Mouse (Mus musculus) embryonic facial prominence, embryonic 15.5 days (tissue): ENCODE data around the gene Olig3. TPM values are rescaled to one million over a fixed set of nuclear protein-coding genes. Genes with fewer than 3 reads are reported as not detected.

Experiments used
- ATAC-seq: fragments of 200-750 bp; cut with Nextera tagmentation; 2 replicates; pipeline ENCODE4 v1.8.0; 2017; ENCODE audit warnings: low read depth, moderate TSS enrichment; ENCODE audit not compliant: insufficient number of reproducible peaks, low FRiP score, low TSS enrichment
- H3K27ac ChIP-seq: fragments of 300-500 bp; sonication (generic); replicated peaks from 2 replicates; pipeline ENCODE4 v1.5.1; 2015; ENCODE audit warnings: mild to moderate bottlenecking, inconsistent platforms
- H3K27me3 ChIP-seq: fragments of 300-500 bp; sonication (generic); 2 replicates; pipeline ENCODE4 v1.6.1; 2015; ENCODE audit warnings: inconsistent platforms
- H3K36me3 ChIP-seq: fragments of 300-500 bp; sonication (generic); 2 replicates; pipeline ENCODE4 v1.6.1; 2015; ENCODE audit warnings: mild to moderate bottlenecking, inconsistent platforms
- H3K4me1 ChIP-seq: fragments of 300-500 bp; sonication (generic); 2 replicates; pipeline ENCODE4 v1.6.1; 2015; ENCODE audit warnings: inconsistent platforms
- H3K4me2 ChIP-seq: fragments of 300-500 bp; sonication (generic); replicated peaks from 2 replicates; pipeline ENCODE4 v1.6.1; 2015; ENCODE audit warnings: mild to moderate bottlenecking, inconsistent platforms
- H3K4me3 ChIP-seq: fragments of 300-500 bp; sonication (generic); replicated peaks from 2 replicates; pipeline ENCODE4 v1.5.1; 2015; ENCODE audit warnings: mild to moderate bottlenecking, inconsistent platforms
- H3K9ac ChIP-seq: fragments of 300-500 bp; sonication (generic); 2 replicates; pipeline ENCODE4 v1.6.1; 2015; ENCODE audit warnings: inconsistent platforms
- H3K9me3 ChIP-seq: fragments of 300-500 bp; sonication (generic); replicated peaks from 2 replicates; pipeline ENCODE4 v1.6.1; 2016; ENCODE audit warnings: inconsistent platforms
- WGBS: fragments of 180-500 bp; shearing (Covaris S2); methylation state at CpG from one replicate; pipeline ENCODE4 v1.1.7; 2015; 5-methylcytosine and 5-hydroxymethylcytosine counted together
- polyA plus RNA-seq: library from polyadenylated mRNA; unstranded; fragments of >200 nt; fragmentation: Nextera tagmentation; extraction: Ambion mirVana; gene quantifications from 2 replicates; pipeline ENCODE4 v1.2.1, GENCODE M21; 2015

Olig3 gene
- polyA plus RNA-seq, result not detected in 2 replicates

DNA sequence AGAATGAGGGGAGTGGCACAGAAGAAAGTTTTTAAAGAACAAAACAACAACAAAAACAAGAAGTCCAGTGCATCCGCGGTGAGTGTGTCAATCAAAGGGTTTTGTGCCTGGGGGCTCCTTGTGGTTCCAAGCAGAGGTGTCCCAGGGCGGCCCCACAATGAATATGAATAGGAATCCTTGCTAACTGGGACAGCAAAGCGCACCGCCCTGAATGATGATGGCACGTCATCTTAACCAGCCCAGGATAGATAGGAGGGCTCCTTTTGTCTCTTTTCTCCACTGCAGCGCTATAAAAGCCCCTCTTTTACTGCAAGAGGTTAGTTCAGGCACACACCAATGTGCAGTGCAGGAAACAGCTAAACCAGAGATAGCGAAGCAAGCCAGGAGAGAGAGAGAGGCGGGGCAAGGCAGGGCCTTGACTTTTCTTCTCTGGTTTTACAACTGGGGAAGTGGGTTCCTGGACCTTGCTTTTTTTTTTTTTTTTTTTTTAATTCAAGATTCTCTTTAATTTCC lies at the start of gene Olig3:
Gene Olig3, plus strand, starts transcription at position 463 of the 513 bp plus-strand sequence.
- Histone ChIP-seq H3K36me3 (no peaks in the 10 kb centered on the region), H3K4me1 (peaks cover 9% of the 10 kb centered on the region), H3K4me3 (peak within 1 kb of the TSS; percentile 16), H3K27me3 (peaks cover 97% of the 10 kb centered on the region), H3K4me2 (peak within 1 kb of the TSS; percentile 24; the same call in 1 of the 2 replicates), H3K9me3 (no peaks in the 10 kb centered on the region), H3K27ac (no peak within 1 kb of the TSS), H3K9ac (no peak within 1 kb of the TSS)
- ATAC-seq, result no peak
- WGBS, result 3% methylated on average over 9 of the region's 9 CpGs

DNA sequence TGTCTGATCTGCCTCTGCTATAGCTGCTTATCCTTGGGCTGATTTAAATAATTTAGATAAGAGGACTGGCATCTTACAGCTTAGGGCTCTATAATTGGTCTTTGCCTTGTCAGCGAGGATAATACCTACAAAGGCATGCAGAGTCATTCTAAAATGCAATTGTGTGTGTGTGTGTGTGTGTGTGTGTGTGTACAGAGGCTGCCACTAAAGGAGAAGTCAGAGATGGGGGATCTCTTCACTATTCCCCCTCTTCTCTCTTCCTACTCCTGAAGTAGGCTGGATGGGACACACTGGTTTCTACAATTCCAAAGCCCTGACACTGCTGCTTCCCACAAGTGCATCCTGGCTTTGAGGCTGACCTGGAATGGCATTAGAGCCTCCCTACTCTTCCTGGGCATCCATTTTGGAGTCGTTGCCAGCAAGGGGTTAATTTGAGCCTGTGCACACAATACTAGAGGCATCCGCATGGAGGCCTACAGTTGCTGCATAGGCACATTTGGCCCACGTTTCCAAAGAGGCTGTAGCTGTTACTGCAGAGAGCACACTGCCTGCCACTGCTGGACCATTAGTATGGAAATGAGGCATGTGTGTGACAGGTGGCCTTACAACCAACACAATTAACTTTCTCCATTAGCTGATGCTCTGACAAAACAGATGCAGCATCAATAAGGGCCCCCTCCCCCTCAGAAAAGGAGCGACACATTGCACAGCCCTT lies 46.5 kb upstream of the Olig3 start:
- H3K36me3 ChIP-seq, result no peaks in the 10 kb centered on the region
- H3K4me1 ChIP-seq, result 0 out of 2 replicates have a peak, but pooled peaks cover 4% of the 10 kb centered on the region
- no peak overlapping the region for H3K27ac ChIP-seq
- H3K27me3 ChIP-seq, result no peaks in the 10 kb centered on the region
- ATAC-seq, result no peak
- H3K4me2 ChIP-seq, result no peak overlapping the region
- no peak overlapping the region for H3K9ac ChIP-seq
- 25% methylated on average over 5 of the region's 5 CpGs for WGBS
- H3K9me3 ChIP-seq, result no peaks in the 10 kb centered on the region
- H3K4me3 ChIP-seq, result no peak overlapping the region

DNA sequence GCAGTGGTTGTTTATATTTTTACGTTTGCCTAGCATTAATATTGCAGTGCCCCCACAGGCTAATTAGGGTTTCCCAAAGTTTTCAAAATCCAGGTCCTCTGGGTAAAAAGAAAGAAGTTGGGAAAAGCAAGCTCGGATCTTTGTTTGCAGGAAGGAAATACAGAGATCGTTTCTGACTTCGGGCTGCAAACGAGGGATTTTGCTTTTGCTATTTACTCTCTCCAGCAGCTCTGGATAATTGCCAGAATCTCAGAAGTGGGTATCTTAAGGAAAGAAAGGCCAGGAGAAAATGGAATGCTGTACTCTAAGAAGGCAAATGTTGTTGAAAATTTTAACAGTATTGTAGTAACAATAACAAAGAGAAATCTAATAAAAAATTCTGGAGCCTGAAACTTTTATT lies 45.9 kb upstream of the Olig3 start:
- ATAC-seq, result no peak
- no peaks in the 10 kb centered on the region for H3K36me3 ChIP-seq
- no peak overlapping the region for H3K27ac ChIP-seq
- 0 out of 2 replicates have a peak, but pooled peaks cover 4% of the 10 kb centered on the region for H3K4me1 ChIP-seq
- no peak overlapping the region for H3K4me3 ChIP-seq
- no peaks in the 10 kb centered on the region for H3K9me3 ChIP-seq
- H3K27me3 ChIP-seq, result no peaks in the 10 kb centered on the region
- no peak overlapping the region for H3K9ac ChIP-seq
- no peak overlapping the region for H3K4me2 ChIP-seq
- 25% methylated on average over 5 of the region's 5 CpGs for WGBS

DNA sequence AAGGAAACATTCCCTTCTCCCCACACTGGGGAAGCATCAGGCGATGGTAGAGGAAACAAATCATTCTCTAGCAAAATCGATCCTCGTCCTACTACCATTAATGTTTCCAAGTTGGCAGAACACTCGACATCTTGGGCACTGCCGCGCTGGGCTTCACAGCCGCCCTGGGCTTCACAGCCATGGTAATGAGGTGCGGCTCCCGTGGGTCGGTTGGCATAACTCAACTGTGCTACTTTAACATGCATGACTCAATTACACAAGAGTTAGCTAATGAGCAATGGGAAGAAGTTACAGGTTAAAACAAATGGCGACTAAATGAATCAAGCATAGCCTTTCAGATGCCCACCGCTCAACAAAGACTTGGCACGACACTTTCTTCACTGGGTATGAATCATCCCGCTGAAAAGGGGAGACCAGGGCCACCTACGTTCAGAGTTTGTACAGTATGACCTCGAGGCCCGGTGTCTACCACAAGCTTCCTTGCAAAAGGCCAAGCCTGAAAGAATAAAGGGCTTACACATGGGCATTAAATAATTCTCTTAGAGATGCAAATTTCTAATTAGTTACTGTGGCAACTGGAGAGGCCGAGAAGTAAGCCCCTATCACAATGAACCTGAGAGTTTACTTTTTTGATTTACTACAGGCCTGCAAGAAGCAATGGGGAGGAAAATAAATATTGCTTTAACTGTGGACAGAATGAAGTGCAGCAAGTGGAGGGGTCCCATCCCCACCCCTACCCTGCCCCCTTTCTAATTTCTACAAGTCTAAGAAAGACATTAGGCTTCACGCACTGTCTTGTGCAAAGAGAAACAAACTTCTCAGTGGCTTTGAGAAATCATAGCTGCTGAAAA lies 38.1 kb upstream of the Olig3 start:
- Histone ChIP-seq H3K9ac (no peak overlapping the region), H3K27ac (no peak overlapping the region), H3K4me3 (no peak overlapping the region), H3K36me3 (no peaks in the 10 kb centered on the region), H3K4me2 (no peak overlapping the region), H3K9me3 (no peaks in the 10 kb centered on the region), H3K4me1 (no peaks in the 10 kb centered on the region), H3K27me3 (no peaks in the 10 kb centered on the region)
- no peak for ATAC-seq
- WGBS, result 82% methylated on average over 19 of the region's 19 CpGs

DNA sequence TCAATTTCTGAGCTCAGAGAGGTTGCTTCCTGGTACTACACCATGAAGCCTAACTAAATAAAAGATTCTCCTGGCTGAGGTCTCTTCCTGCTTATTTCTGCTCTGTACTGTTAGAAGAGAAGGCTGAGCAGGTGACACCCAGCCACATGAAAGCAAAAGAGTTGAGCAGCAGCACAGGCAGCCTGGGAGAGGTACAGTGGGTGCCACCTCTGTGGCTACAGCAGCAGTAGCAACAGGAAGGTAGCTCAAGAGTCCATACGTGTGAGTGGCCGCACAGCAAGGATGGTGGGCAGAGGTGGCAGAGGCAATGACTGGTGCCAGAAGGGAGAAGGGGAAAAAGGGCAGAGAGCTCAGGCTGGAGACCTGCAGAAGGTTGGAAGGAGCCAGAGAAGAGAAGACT lies 34.6 kb upstream of the Olig3 start:
- Histone ChIP-seq H3K4me2 (no peak overlapping the region), H3K4me3 (no peak overlapping the region), H3K36me3 (no peaks in the 10 kb centered on the region), H3K9me3 (no peaks in the 10 kb centered on the region), H3K27me3 (no peaks in the 10 kb centered on the region), H3K27ac (no peak overlapping the region), H3K4me1 (no peaks in the 10 kb centered on the region), H3K9ac (no peak overlapping the region)
- WGBS, result 92% methylated on average over 2 of the region's 2 CpGs
- ATAC-seq, result no peak

DNA sequence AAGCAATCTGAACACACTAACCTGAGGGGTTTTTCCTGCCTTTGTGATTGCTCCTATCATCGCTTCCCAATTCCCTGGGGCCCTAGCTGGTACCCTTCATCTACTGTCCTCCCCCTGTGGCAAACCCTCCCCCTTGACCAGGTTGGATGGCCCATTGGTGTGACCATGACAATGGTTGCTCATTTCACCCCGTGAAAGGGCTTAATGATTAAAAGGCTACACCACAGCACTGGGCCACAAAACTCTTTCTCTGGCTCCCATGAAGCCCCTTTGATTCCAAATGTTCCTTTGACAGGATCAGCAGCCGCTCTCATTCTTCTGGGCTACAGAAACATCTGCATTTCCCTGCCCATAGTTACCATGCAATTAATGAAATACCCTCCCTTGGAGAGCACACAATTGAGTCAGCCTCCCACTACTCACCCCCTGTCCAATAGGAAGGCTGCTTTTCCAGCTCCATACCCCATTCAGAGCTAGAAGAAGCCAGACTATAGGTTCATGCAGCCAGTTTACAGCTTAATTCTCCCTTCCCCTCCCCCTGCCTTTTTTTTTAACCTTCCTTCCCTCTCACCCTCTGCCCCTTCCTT lies 27.0 kb upstream of the Olig3 start:
- no peak for ATAC-seq
- H3K4me2 ChIP-seq, result no peak overlapping the region
- H3K9me3 ChIP-seq, result no peaks in the 10 kb centered on the region
- H3K36me3 ChIP-seq, result no peaks in the 10 kb centered on the region
- H3K27ac ChIP-seq, result no peak overlapping the region
- no peaks in the 10 kb centered on the region for H3K27me3 ChIP-seq
- H3K4me3 ChIP-seq, result no peak overlapping the region
- H3K9ac ChIP-seq, result no peak overlapping the region
- WGBS, result 21% methylated on average over 3 of the region's 3 CpGs
- H3K4me1 ChIP-seq, result no peaks in the 10 kb centered on the region

DNA sequence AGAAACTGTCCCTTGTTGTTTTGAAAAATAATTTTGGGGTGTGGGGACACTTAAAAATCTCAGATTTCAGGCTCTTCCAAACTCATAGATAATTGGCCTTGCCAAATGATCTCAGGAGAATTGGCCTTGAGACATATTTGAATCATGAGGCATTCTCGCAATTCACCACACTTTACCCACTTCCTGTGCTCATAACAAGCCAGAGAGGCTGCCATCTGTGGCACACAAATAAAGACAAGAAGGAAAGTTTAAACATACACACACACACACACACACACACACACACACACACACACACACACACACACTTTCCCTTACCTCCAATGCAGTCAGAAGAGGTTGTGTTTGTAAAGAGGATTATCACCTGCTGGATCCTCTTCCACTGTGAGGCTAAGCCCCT lies 22.9 kb upstream of the Olig3 start:
- Histone ChIP-seq H3K9me3 (no peaks in the 10 kb centered on the region), H3K4me3 (no peak overlapping the region), H3K4me1 (no peaks in the 10 kb centered on the region), H3K27me3 (no peaks in the 10 kb centered on the region), H3K4me2 (no peak overlapping the region), H3K9ac (no peak overlapping the region), H3K36me3 (no peaks in the 10 kb centered on the region), H3K27ac (no peak overlapping the region)
- 43% methylated on average over 1 of the region's 1 CpGs for WGBS
- ATAC-seq, result no peak

DNA sequence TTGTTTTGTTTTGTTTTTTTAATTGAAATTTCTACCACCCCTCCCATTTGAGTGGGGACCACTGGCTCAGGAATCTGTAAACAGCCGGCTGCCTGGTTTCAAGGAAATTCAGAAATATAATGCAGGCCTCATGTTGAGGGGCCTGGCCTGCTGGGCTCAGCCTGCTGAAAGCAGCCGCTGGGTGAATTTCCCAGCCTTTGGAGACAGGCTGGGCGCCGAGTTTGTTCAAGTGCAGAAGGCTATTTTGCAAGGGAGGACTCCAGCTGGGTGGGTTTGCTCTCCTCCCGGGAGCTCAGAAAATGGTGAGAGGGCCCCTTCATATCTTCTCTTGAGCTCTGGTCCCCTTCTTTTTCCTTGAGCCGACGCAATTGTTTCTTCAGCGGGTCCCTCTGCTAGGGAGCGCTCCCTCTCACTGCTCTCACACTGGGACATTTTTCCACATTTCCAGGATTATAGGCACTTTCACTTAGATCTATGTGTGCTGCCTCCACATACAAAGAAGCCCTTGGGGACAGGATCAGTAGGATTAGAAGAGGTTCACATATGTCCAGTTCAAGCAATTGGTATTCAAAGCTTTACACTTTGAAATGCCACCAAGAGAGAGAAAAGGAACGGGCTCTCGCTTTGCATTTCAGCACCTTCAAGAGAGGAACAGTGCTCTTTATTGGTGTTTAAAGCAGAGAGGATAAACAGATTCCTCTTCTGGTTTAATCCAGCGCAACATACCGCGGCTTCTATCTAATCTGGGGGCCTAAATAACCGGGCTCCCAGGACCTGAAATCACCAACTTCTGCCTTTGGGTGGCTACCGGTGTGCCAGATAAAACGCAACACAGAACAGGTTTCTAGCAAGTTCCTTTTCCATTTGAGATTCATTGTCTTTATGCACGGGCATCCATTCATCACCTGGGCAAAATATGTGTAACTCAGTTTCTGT lies 17.4 kb upstream of the Olig3 start:
- 0 out of 2 replicates have a peak, but pooled peaks cover 3% of the 10 kb centered on the region for H3K4me1 ChIP-seq
- no peak for ATAC-seq
- H3K27ac ChIP-seq, result no peak overlapping the region
- WGBS, result 9% methylated on average over 18 of the region's 18 CpGs
- no peak overlapping the region for H3K9ac ChIP-seq
- H3K4me3 ChIP-seq, result no peak overlapping the region
- H3K4me2 ChIP-seq, result no peak overlapping the region
- no peaks in the 10 kb centered on the region for H3K9me3 ChIP-seq
- no peaks in the 10 kb centered on the region for H3K36me3 ChIP-seq
- peaks cover 19% of the 10 kb centered on the region; the same call in 1 of the 2 replicates for H3K27me3 ChIP-seq

DNA sequence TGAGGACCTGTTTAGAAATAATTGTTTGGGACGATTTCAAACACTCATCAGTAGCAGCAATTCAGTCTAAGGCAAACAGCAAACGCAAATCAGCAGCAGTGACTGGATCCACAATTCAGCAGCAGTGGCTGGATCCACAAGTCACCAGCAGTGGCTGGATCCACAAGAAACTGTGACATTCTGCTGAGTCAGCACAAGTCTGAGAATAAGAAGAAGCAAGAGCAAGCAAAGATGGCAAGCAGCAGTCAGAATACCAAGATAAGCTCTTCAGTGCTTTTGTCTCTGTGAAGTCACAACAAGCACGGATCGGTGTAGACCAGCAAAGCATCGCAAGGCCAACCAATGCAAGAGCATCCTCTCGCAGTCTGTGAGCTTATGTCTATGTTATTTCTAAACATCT lies 12.3 kb upstream of the Olig3 start:
- 86% methylated on average over 6 of the region's 6 CpGs for WGBS
- Histone ChIP-seq H3K36me3 (no peaks in the 10 kb centered on the region), H3K4me2 (no peak overlapping the region), H3K4me1 (no peaks in the 10 kb centered on the region), H3K27me3 (peaks cover 29% of the 10 kb centered on the region), H3K4me3 (no peak overlapping the region), H3K9ac (no peak overlapping the region), H3K9me3 (no peaks in the 10 kb centered on the region), H3K27ac (no peak overlapping the region)
- ATAC-seq, result no peak

DNA sequence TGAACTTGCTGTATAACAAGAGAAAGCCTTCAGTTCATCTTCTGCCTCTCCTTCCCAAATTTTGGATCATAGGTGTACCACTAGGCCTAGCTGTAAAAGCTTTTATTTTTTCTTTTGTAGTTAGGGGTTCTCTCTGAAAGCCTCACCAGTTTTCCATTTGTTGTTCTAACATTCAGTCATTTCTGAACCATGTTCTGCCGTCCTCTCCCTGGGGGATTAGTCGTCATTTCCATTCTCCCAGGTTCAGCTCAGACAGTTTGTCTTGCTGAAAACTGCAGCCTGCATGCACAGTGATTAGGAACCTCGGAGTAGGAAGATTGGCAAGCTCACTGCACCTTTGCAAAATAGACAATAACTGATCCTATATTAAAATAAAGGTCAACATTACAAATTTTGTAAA lies 7.0 kb upstream of the Olig3 start:
- no peak overlapping the region for H3K4me2 ChIP-seq
- H3K4me1 ChIP-seq, result no peaks in the 10 kb centered on the region; the same call in 1 of the 2 replicates
- H3K4me3 ChIP-seq, result no peak overlapping the region
- WGBS, result 27% methylated on average over 3 of the region's 3 CpGs
- no peaks in the 10 kb centered on the region for H3K36me3 ChIP-seq
- peaks cover 55% of the 10 kb centered on the region for H3K27me3 ChIP-seq
- no peak overlapping the region for H3K9ac ChIP-seq
- no peaks in the 10 kb centered on the region for H3K9me3 ChIP-seq
- no peak overlapping the region for H3K27ac ChIP-seq
- ATAC-seq, result no peak
